ENCODE assay signal across 10 mouse cellular contexts in genomic region chr11:94874155-94874561, GRCm38 (mm10).
DNase-seq lines count a peak whose midpoint lies in the region; ATAC-seq lines count a peak whose summit lies in the region.
"Had no signal": no experiment of that assay in that cellular context is flagged by ENCODE, and none has a peak within 500 bp of the region (broad histone marks: within the 10 kb centered on the region; RNA-seq: fewer than 3 reads in every experiment).

No protein-coding gene starts in this region.

- H3K36me3 ChIP-seq in kidney, embryonic 16.5 days (ENCODE audit: insufficient read depth, low read length) = no peaks in the 10 kb centered on the region
- H3K36me3 ChIP-seq in embryonic facial prominence, embryonic 13.5 days = no peaks in the 10 kb centered on the region
- no peaks in the 10 kb centered on the region for H3K36me3 ChIP-seq in heart, embryonic 15.5 days
- H3K36me3 ChIP-seq in midbrain, embryonic 13.5 days = no peaks in the 10 kb centered on the region

- peak; percentile 22 for ATAC-seq in kidney, embryonic 16.5 days (ENCODE audit: low FRiP score, low TSS enrichment)
- no peak; the same call in 1 of the 2 replicates for ATAC-seq in embryonic facial prominence, embryonic 13.5 days (ENCODE audit: insufficient number of reproducible peaks, insufficient read depth, low FRiP score, low TSS enrichment, low read depth)
- ATAC-seq in heart, embryonic 15.5 days (replicated peaks; ENCODE audit: insufficient number of reproducible peaks, insufficient read depth, low FRiP score, low read depth) = peak; percentile 6; the same call in 1 of the 2 replicates
- ATAC-seq in midbrain, embryonic 13.5 days = no peak

- no peak overlapping the region for H3K4me3 ChIP-seq in kidney, embryonic 16.5 days (ENCODE audit: low read length)
- H3K4me3 ChIP-seq in embryonic facial prominence, embryonic 13.5 days = peak overlapping the region; percentile 19; the same call in 1 of the 2 replicates
- H3K4me3 ChIP-seq in heart, embryonic 15.5 days = peak overlapping the region; percentile 25
- H3K4me3 ChIP-seq in midbrain, embryonic 13.5 days (replicated peaks) = no peak overlapping the region

- peak overlapping the region; percentile 56; the same call in 1 of the 2 replicates for H3K4me2 ChIP-seq in kidney, embryonic 16.5 days (replicated peaks; ENCODE audit: low read depth, low read length)
- peak overlapping the region; percentile 60 for H3K4me2 ChIP-seq in embryonic facial prominence, embryonic 13.5 days
- peak overlapping the region; percentile 58 for H3K4me2 ChIP-seq in heart, embryonic 15.5 days
- no peak overlapping the region for H3K4me2 ChIP-seq in midbrain, embryonic 13.5 days (replicated peaks)

- no peak overlapping the region for H3K9ac ChIP-seq in kidney, embryonic 16.5 days (replicated peaks; ENCODE audit: low read length)
- H3K9ac ChIP-seq in embryonic facial prominence, embryonic 13.5 days = 0 out of 2 replicates have a peak overlapping the region, but pooled peaks have one; percentile 51
- peak overlapping the region; percentile 19; the same call in 1 of the 2 replicates for H3K9ac ChIP-seq in heart, embryonic 15.5 days
- H3K9ac ChIP-seq in midbrain, embryonic 13.5 days (replicated peaks) = no peak overlapping the region

- H3K4me1 ChIP-seq in kidney, embryonic 16.5 days (ENCODE audit: insufficient read depth, low read length) = peaks cover 53% of the 10 kb centered on the region
- H3K4me1 ChIP-seq in embryonic facial prominence, embryonic 13.5 days = peaks cover 67% of the 10 kb centered on the region
- peaks cover 29% of the 10 kb centered on the region for H3K4me1 ChIP-seq in heart, embryonic 15.5 days (replicated peaks)
- H3K4me1 ChIP-seq in midbrain, embryonic 13.5 days (replicated peaks) = peaks cover 11% of the 10 kb centered on the region; the same call in 1 of the 2 replicates

- H3K27ac ChIP-seq in kidney, embryonic 16.5 days (ENCODE audit: low read length) = peak overlapping the region; percentile 73
- peak overlapping the region; percentile 94 for H3K27ac ChIP-seq in embryonic facial prominence, embryonic 13.5 days
- peak overlapping the region; percentile 81 for H3K27ac ChIP-seq in heart, embryonic 15.5 days
- H3K27ac ChIP-seq in midbrain, embryonic 13.5 days = no peak overlapping the region

- no peaks in the 10 kb centered on the region for H3K9me3 ChIP-seq in kidney, embryonic 16.5 days (ENCODE audit: low read length)
- H3K9me3 ChIP-seq in embryonic facial prominence, embryonic 13.5 days = no peaks in the 10 kb centered on the region
- H3K9me3 ChIP-seq in heart, embryonic 15.5 days (replicated peaks) = no peaks in the 10 kb centered on the region
- no peaks in the 10 kb centered on the region for H3K9me3 ChIP-seq in midbrain, embryonic 13.5 days
- H3K9me3 ChIP-seq: megakaryocyte, embryonic 14.5 days had no signal

- WGBS in kidney, embryonic 16.5 days = 11% methylated on average over 7 of the region's 7 CpGs
- WGBS in embryonic facial prominence, embryonic 13.5 days = 18% methylated on average over 7 of the region's 7 CpGs
- WGBS in heart, embryonic 15.5 days = 14% methylated on average over 7 of the region's 7 CpGs
- 13% methylated on average over 7 of the region's 7 CpGs for WGBS in midbrain, embryonic 13.5 days

- H3K27me3 ChIP-seq in kidney, embryonic 16.5 days (ENCODE audit: insufficient read depth, low read length) = peaks cover 4% of the 10 kb centered on the region; the same call in 1 of the 2 replicates
- H3K27me3 ChIP-seq in embryonic facial prominence, embryonic 13.5 days = no peaks in the 10 kb centered on the region
- H3K27me3 ChIP-seq in heart, embryonic 15.5 days = peaks cover 18% of the 10 kb centered on the region
- peaks cover 44% of the 10 kb centered on the region for H3K27me3 ChIP-seq in midbrain, embryonic 13.5 days

- no peak for DNase-seq in kidney, adult 11 months
- peak; percentile 34 for DNase-seq in lung, postnatal 14 days
- no peak for DNase-seq in MN1 (ENCODE audit: low spot score)
- no peak for DNase-seq in cerebellum, adult 8-10 months
- DNase-seq: right cerebral cortex, postnatal 4 days had no signal

Comparison
In these comparisons a context has a peak if more than half of its experiments do, and no peak if none do; other contexts are left out.
1. ATAC-seq: peak in kidney, embryonic 16.5 days (single experiment) and heart, embryonic 15.5 days (single experiment); none in embryonic facial prominence, embryonic 13.5 days (single experiment) and midbrain, embryonic 13.5 days (single experiment).
2. H3K4me3 ChIP-seq: peak in embryonic facial prominence, embryonic 13.5 days (single experiment) and heart, embryonic 15.5 days (single experiment); none in kidney, embryonic 16.5 days (single experiment) and midbrain, embryonic 13.5 days (single experiment).
3. H3K9ac ChIP-seq: peak in embryonic facial prominence, embryonic 13.5 days (single experiment) and heart, embryonic 15.5 days (single experiment); none in kidney, embryonic 16.5 days (single experiment) and midbrain, embryonic 13.5 days (single experiment).